Mouse (Mus musculus): Measurements from ENCODE around the gene 9030025P20Rik. TPM values are rescaled to one million over a fixed set of nuclear protein-coding genes. Genes with fewer than 3 reads are reported as not detected.

9030025P20Rik gene
- total RNA-seq (2023) = 15.9 and 19.9 TPM in 2 replicates

GRCm38 (mm10) chr17:14978362-14979038, at the start of gene 9030025P20Rik, which contains the start of gene Gm3417:
Gene 9030025P20Rik (plus strand): TSS chr17:14978468.
Gene Gm3417 (minus strand): TSS chr17:14978790.

GRCm38 (mm10) chr17:14943009-14943728, 35.1 kb upstream of the 9030025P20Rik start, which contains the start of the genes Wdr27 and 1600012H06Rik:
Gene Wdr27 (minus strand): TSS chr17:14943158.
Gene 1600012H06Rik (plus strand): TSS chr17:14943184.

GRCm38 (mm10) chr17:14960951-14961556, 17.2 kb upstream of the 9030025P20Rik start, which contains the start of gene Phf10:
Gene Phf10 (minus strand): TSS chr17:14961273.

DNA sequence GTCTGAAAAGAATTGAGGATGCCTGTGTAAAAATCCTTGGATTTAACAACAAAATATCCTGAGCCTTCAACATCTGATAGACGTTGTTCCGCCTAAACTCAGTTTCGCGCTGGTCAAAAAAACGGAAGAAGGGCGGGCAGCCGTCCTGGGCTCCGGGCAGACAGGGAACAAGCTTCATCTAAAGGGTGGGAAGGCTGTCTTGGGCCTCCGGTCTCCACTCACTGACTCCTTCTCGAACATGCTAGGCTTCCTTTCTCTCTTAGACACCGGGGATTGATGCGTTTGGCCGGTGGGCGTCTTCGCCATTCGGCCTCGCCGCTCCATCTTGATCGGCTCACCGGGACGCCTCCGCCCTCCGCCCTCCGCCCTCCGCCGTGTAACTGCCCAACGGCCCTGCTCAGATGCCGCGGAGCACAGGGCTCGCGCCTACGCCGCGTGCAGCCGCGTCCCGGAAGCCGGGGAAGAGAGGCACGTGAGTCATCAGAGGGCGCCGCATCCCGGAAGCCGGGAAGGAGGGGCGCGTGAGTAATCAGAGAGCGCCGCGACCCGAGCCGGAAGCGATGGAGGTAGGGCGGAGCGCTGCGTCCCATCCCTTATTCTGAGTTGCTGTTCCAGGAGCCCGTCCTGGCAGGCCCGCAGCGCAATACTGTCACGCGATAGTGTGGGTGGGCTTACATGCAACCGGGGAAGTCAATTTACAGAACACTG, 31.6 kb downstream of the 9030025P20Rik start, which contains the start of gene Gm3435:
TSS of gene Gm3435 (plus strand) at position 471 of the 708 bp plus-strand sequence.

Other genes with a start within 250 kb of the 9030025P20Rik start
- gene Wdr27, start 35.3 kb upstream of the 9030025P20Rik start, total RNA-seq (2023) = not detected in 2 replicates
- 20.8 and 23.1 TPM in 2 replicates for gene 1600012H06Rik, start 35.3 kb upstream of the 9030025P20Rik start, total RNA-seq (2023)
- 33.9 and 44.3 TPM in 2 replicates for gene Phf10, start 17.2 kb upstream of the 9030025P20Rik start, total RNA-seq (2023)
- not detected in 2 replicates for gene Gm3417, start 322 bp downstream of the 9030025P20Rik start, total RNA-seq (2023)
- gene Gm3435, start 31.7 kb downstream of the 9030025P20Rik start, total RNA-seq (2023) = 3.9 and 7.4 TPM in 2 replicates
- 74.1 and 127 TPM in 2 replicates for gene Ermard, start 62.7 kb downstream of the 9030025P20Rik start, total RNA-seq (2023)
- gene Tcte3, start 63.0 kb downstream of the 9030025P20Rik start, total RNA-seq (2023) = 1.5 TPM in 1 of 2 replicates, not detected in the other
- 3.4 and 4.5 TPM in 2 replicates for gene Gm3448, start 63.1 kb downstream of the 9030025P20Rik start, total RNA-seq (2023)

Data from neutrophil, adult 65 days (primary cell).